In the genomic region with DNA sequence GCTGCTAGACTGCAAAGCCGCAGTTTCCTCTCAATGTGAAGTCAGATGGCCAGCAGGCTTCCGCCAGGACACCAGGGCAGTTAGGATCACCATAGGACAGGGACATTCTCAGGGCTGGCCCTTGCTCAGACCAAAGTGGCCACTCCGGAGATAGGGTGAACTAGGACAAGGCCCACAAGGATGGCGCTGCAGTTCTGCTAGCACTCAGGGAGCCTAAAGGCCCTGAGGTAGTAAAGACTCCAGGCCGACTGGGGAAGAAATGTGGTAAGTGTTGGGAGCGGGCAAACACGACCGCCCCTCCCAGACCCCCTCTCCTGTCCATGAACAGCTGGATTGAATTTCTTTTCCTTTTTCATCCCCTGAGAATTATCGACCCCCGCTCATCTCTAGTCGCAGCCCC, we compare ENCODE assay signal across 8 mouse cellular contexts.
DNase-seq lines count a peak whose midpoint lies in the region; ATAC-seq and TF ChIP-seq lines count a peak whose summit lies in the region.

No protein-coding gene starts in this region.

- peak; percentile 14; the same call in 1 of the 2 replicates for ATAC-seq in hindbrain, embryonic 12.5 days (ENCODE audit: low FRiP score)
- ATAC-seq in midbrain, embryonic 15.5 days (replicated peaks): peak; percentile 29

- no peak overlapping the region for H3K27ac ChIP-seq in kidney, adult 2 months (ENCODE audit: insufficient read depth, low read depth, low read length)
- H3K27ac ChIP-seq in cortical plate, adult 2 months (ENCODE audit: insufficient read depth, low read length): peak overlapping the region; percentile 53; the same call in 1 of the 2 replicates
- H3K27ac ChIP-seq in hindbrain, embryonic 12.5 days: 0 out of 2 replicates have a peak overlapping the region, but pooled peaks have one; percentile 18
- peak overlapping the region; percentile 59 for H3K27ac ChIP-seq in midbrain, embryonic 15.5 days

- TF ChIP-seq POLR2A in kidney, adult 2 months (IDR thresholded peaks at IDR 0.05; ENCODE audit: low read depth, low read length): no peak
- no peak for TF ChIP-seq POLR2A in cortical plate, adult 2 months (IDR thresholded peaks at IDR 0.05; ENCODE audit: extremely low read depth, insufficient read depth, low read length)

- peak overlapping the region; percentile 54; the same call in 1 of the 2 replicates for H3K4me3 ChIP-seq in kidney, adult 2 months (ENCODE audit: insufficient read depth, low read depth, low read length)
- H3K4me3 ChIP-seq in cortical plate, adult 2 months (ENCODE audit: insufficient read depth, low read length): peak overlapping the region; percentile 39
- H3K4me3 ChIP-seq in hindbrain, embryonic 12.5 days: peak overlapping the region; percentile 67
- H3K4me3 ChIP-seq in midbrain, embryonic 15.5 days: peak overlapping the region; percentile 50

- no peaks in the 10 kb centered on the region for H3K27me3 ChIP-seq in kidney, adult 2 months (replicated peaks; ENCODE audit: control insufficient read depth, insufficient read depth, low read length)
- H3K27me3 ChIP-seq in hindbrain, embryonic 12.5 days: peaks cover 47% of the 10 kb centered on the region
- 0 out of 2 replicates have a peak, but pooled peaks cover 8% of the 10 kb centered on the region for H3K27me3 ChIP-seq in midbrain, embryonic 15.5 days (replicated peaks)

- H3K9ac ChIP-seq in hindbrain, embryonic 12.5 days: peak overlapping the region; percentile 71
- peak overlapping the region; percentile 66 for H3K9ac ChIP-seq in midbrain, embryonic 15.5 days

- no peaks in the 10 kb centered on the region for H3K9me3 ChIP-seq in hindbrain, embryonic 12.5 days (replicated peaks)
- H3K9me3 ChIP-seq in midbrain, embryonic 15.5 days: no peaks in the 10 kb centered on the region

- no peak for TF ChIP-seq CTCF in kidney, adult 2 months (conservative IDR thresholded peaks at IDR 0.05; ENCODE audit: insufficient read depth, insufficient read length, low read depth, low read length)
- TF ChIP-seq CTCF in cortical plate, adult 2 months (IDR thresholded peaks at IDR 0.05; ENCODE audit: extremely low read depth, insufficient read depth, low read length): no peak

- H3K36me3 ChIP-seq in kidney, adult 2 months (ENCODE audit: control insufficient read depth, insufficient read depth, low read length): no peaks in the 10 kb centered on the region
- no peaks in the 10 kb centered on the region for H3K36me3 ChIP-seq in hindbrain, embryonic 12.5 days
- no peaks in the 10 kb centered on the region for H3K36me3 ChIP-seq in midbrain, embryonic 15.5 days (replicated peaks)

- DNase-seq in kidney, adult 2 months: no peak
- DNase-seq in kidney, postnatal 14 days: no peak
- DNase-seq in urinary bladder, postnatal 25 days (ENCODE audit: low spot score): no peak
- no peak for DNase-seq in left cerebral cortex, postnatal 10 days (ENCODE audit: extremely low spot score in 1 of 2, low spot score in 2 of 2)
- DNase-seq in yolk sac, embryonic 10.5 days (ENCODE audit: low spot score): no peak

- no peaks in the 10 kb centered on the region for H3K4me1 ChIP-seq in kidney, adult 2 months (ENCODE audit: control insufficient read depth, insufficient read depth, low read length)
- H3K4me1 ChIP-seq in cortical plate, adult 2 months (ENCODE audit: control insufficient read depth, insufficient read depth, low read length): peaks cover 3% of the 10 kb centered on the region; the same call in 1 of the 2 replicates
- peaks cover 18% of the 10 kb centered on the region for H3K4me1 ChIP-seq in hindbrain, embryonic 12.5 days
- peaks cover 12% of the 10 kb centered on the region for H3K4me1 ChIP-seq in midbrain, embryonic 15.5 days

- peak overlapping the region; percentile 97 for H3K4me2 ChIP-seq in hindbrain, embryonic 12.5 days (replicated peaks)
- peak overlapping the region; percentile 97 for H3K4me2 ChIP-seq in midbrain, embryonic 15.5 days

- 30% methylated on average over 11 of the region's 11 CpGs for WGBS in kidney, adult 2 months
- WGBS in hindbrain, embryonic 12.5 days: 9% methylated on average over 11 of the region's 11 CpGs
- 11% methylated on average over 11 of the region's 11 CpGs for WGBS in midbrain, embryonic 15.5 days

- intact Hi-C loops in left cerebral cortex, postnatal 10 days (cut with DNase I): no loop called here
